Mouse (Mus musculus) limb, embryonic 13.5 days (tissue): ENCODE data around the gene Zyx. TPM values are rescaled to one million over a fixed set of nuclear protein-coding genes. Genes with fewer than 3 reads are reported as not detected.

Experiments
- ATAC-seq: fragments of 200-750 bp; cut with Nextera tagmentation; 2 replicates; pipeline ENCODE4 v1.8.0; 2017; ENCODE audit warnings: low read depth, moderate number of reproducible peaks, moderate TSS enrichment; ENCODE audit not compliant: low FRiP score
- H3K27ac ChIP-seq: fragments of 300-500 bp; sonication (generic); 2 replicates; pipeline ENCODE4 v1.5.1; 2015; ENCODE audit warnings: inconsistent platforms, mild to moderate bottlenecking, moderate library complexity
- H3K27me3 ChIP-seq: fragments of 300-500 bp; sonication (generic); 2 replicates; pipeline ENCODE4 v1.6.1; 2015; ENCODE audit warnings: mild to moderate bottlenecking, inconsistent platforms
- H3K36me3 ChIP-seq: fragments of 300-500 bp; sonication (generic); 2 replicates; pipeline ENCODE4 v1.6.1; 2015; ENCODE audit warnings: inconsistent platforms, mild to moderate bottlenecking, moderate library complexity
- H3K4me1 ChIP-seq: fragments of 300-500 bp; sonication (generic); 2 replicates; pipeline ENCODE4 v1.6.1; 2015; ENCODE audit warnings: inconsistent platforms
- H3K4me2 ChIP-seq: fragments of 300-500 bp; sonication (generic); replicated peaks from 2 replicates; pipeline ENCODE4 v1.6.1; 2015; ENCODE audit warnings: inconsistent platforms, mild to moderate bottlenecking, moderate library complexity
- H3K4me3 ChIP-seq: fragments of 300-500 bp; sonication (generic); 2 replicates; pipeline ENCODE4 v1.5.1; 2015; ENCODE audit warnings: moderate library complexity, mild to moderate bottlenecking, inconsistent platforms
- H3K9ac ChIP-seq: fragments of 300-500 bp; sonication (generic); 2 replicates; pipeline ENCODE4 v1.6.1; 2015; ENCODE audit warnings: mild to moderate bottlenecking, inconsistent platforms
- H3K9me3 ChIP-seq: fragments of 300-500 bp; sonication (generic); 2 replicates; pipeline ENCODE4 v1.6.1; 2016; ENCODE audit warnings: inconsistent platforms
- WGBS: fragments of 180-500 bp; shearing (Covaris S2); methylation state at CpG from one replicate; pipeline ENCODE4 v1.1.7; 2015; 5-methylcytosine and 5-hydroxymethylcytosine counted together
- polyA plus RNA-seq: library from polyadenylated mRNA; unstranded; fragments of >200 nt; fragmentation: Nextera tagmentation; extraction: Ambion mirVana; gene quantifications from 2 replicates; pipeline ENCODE4 v1.2.1, GENCODE M21; 2015

The Zyx gene
- polyA plus RNA-seq, 1 experiment from 2014 or later, result 123 TPM

- H3K27ac ChIP-seq, result peak within 1 kb of the TSS; percentile 48; the same call in 1 of the 2 replicates
- H3K27me3 ChIP-seq, result no peaks in the 10 kb centered on the region
- under 1% methylated on average over 32 of the region's 36 CpGs for WGBS
- peak; percentile 57 for ATAC-seq
- peak within 1 kb of the TSS; percentile 94 for H3K4me2 ChIP-seq
- peaks cover 21% of the 10 kb centered on the region for H3K4me1 ChIP-seq
- H3K9me3 ChIP-seq, result no peaks in the 10 kb centered on the region
- peak within 1 kb of the TSS; percentile 62 for H3K4me3 ChIP-seq
- no peaks in the 10 kb centered on the region for H3K36me3 ChIP-seq
- peak within 1 kb of the TSS; percentile 72 for H3K9ac ChIP-seq
Observed at GRCm38 (mm10) chr6:42372816-42373547, 23.6 kb downstream of the Zyx start, which contains the start of gene Epha1. Epha1 (minus strand) TSS chr6:42373268.

- no peaks in the 10 kb centered on the region for H3K9me3 ChIP-seq
- peak overlapping the region; percentile 62 for H3K4me3 ChIP-seq
- H3K27me3 ChIP-seq, result no peaks in the 10 kb centered on the region
- 0 out of 2 replicates have a peak, but pooled peaks have one; percentile 2 for ATAC-seq
- peak overlapping the region; percentile 72 for H3K9ac ChIP-seq
- H3K36me3 ChIP-seq, result no peaks in the 10 kb centered on the region
- peaks cover 21% of the 10 kb centered on the region for H3K4me1 ChIP-seq
- H3K27ac ChIP-seq, result no peak overlapping the region
- H3K4me2 ChIP-seq, result peak overlapping the region; percentile 94
- WGBS, result 37% methylated on average over 7 of the region's 7 CpGs
Observed at GRCm38 (mm10) chr6:42373669-42374430, 24.4 kb downstream of the Zyx start.

GRCm38 (mm10) chr6:42374701-42375100, 25.3 kb downstream of the Zyx start:
- Histone ChIP-seq H3K4me2 (no peak overlapping the region), H3K27me3 (no peaks in the 10 kb centered on the region), H3K4me1 (peaks cover 21% of the 10 kb centered on the region), H3K9me3 (no peaks in the 10 kb centered on the region), H3K36me3 (no peaks in the 10 kb centered on the region), H3K9ac (no peak overlapping the region), H3K4me3 (no peak overlapping the region), H3K27ac (no peak overlapping the region)
- 60% methylated on average over 4 of the region's 4 CpGs for WGBS
- no peak for ATAC-seq

- H3K9ac ChIP-seq, result no peak overlapping the region
- WGBS, result 78% methylated on average over 2 of the region's 2 CpGs
- no peaks in the 10 kb centered on the region for H3K9me3 ChIP-seq
Observed at GRCm38 (mm10) chr6:42375131-42375530, 25.7 kb downstream of the Zyx start.

GRCm38 (mm10) chr6:42376016-42376415, 26.6 kb downstream of the Zyx start:
- H3K27ac ChIP-seq, result no peak overlapping the region
- ATAC-seq, result no peak
- WGBS, result 34% methylated on average over 4 of the region's 4 CpGs
- no peak overlapping the region for H3K4me3 ChIP-seq
- H3K4me1 ChIP-seq, result peaks cover 25% of the 10 kb centered on the region
- H3K9me3 ChIP-seq, result no peaks in the 10 kb centered on the region
- no peak overlapping the region for H3K4me2 ChIP-seq
- no peak overlapping the region for H3K9ac ChIP-seq
- no peaks in the 10 kb centered on the region for H3K27me3 ChIP-seq
- no peaks in the 10 kb centered on the region for H3K36me3 ChIP-seq

More at GRCm38 (mm10) chr6:42375131-42375530, 25.7 kb downstream of the Zyx start:
- no peak overlapping the region for H3K4me2 ChIP-seq
- no peak overlapping the region for H3K27ac ChIP-seq
- H3K4me1 ChIP-seq, result peaks cover 21% of the 10 kb centered on the region
- no peaks in the 10 kb centered on the region for H3K36me3 ChIP-seq
- no peaks in the 10 kb centered on the region for H3K27me3 ChIP-seq
- H3K4me3 ChIP-seq, result no peak overlapping the region
- no peak for ATAC-seq

GRCm38 (mm10) chr6:42376504-42377019, 27.1 kb downstream of the Zyx start:
- H3K4me1 ChIP-seq, result peaks cover 30% of the 10 kb centered on the region
- no peak overlapping the region for H3K4me3 ChIP-seq
- H3K9ac ChIP-seq, result no peak overlapping the region
- 62% methylated on average over 6 of the region's 6 CpGs for WGBS
- H3K4me2 ChIP-seq, result no peak overlapping the region
- no peak overlapping the region for H3K27ac ChIP-seq
- no peak for ATAC-seq
- H3K36me3 ChIP-seq, result no peaks in the 10 kb centered on the region
- H3K9me3 ChIP-seq, result no peaks in the 10 kb centered on the region
- no peaks in the 10 kb centered on the region for H3K27me3 ChIP-seq

- Histone ChIP-seq H3K36me3 (no peaks in the 10 kb centered on the region), H3K9me3 (no peaks in the 10 kb centered on the region), H3K4me3 (no peak overlapping the region), H3K27me3 (no peaks in the 10 kb centered on the region), H3K27ac (no peak overlapping the region), H3K4me1 (peaks cover 30% of the 10 kb centered on the region), H3K9ac (no peak overlapping the region), H3K4me2 (no peak overlapping the region)
- no peak for ATAC-seq
- 80% methylated on average over 5 of the region's 5 CpGs for WGBS
Observed at GRCm38 (mm10) chr6:42377280-42377679, 27.9 kb downstream of the Zyx start.

- Histone ChIP-seq H3K4me3 (no peak overlapping the region), H3K4me2 (no peak overlapping the region), H3K36me3 (no peaks in the 10 kb centered on the region), H3K27ac (no peak overlapping the region), H3K27me3 (no peaks in the 10 kb centered on the region), H3K9ac (no peak overlapping the region), H3K4me1 (peaks cover 14% of the 10 kb centered on the region), H3K9me3 (no peaks in the 10 kb centered on the region)
- no peak for ATAC-seq
- WGBS, result 35% methylated on average over 3 of the region's 3 CpGs
Observed at GRCm38 (mm10) chr6:42379551-42379950, 30.1 kb downstream of the Zyx start.

GRCm38 (mm10) chr6:42380416-42381144, 31.1 kb downstream of the Zyx start:
- no peaks in the 10 kb centered on the region for H3K9me3 ChIP-seq
- H3K4me3 ChIP-seq, result no peak overlapping the region
- H3K4me2 ChIP-seq, result peak overlapping the region; percentile 26; the same call in 1 of the 2 replicates
- peak overlapping the region; percentile 31; the same call in 1 of the 2 replicates for H3K9ac ChIP-seq
- H3K4me1 ChIP-seq, result peaks cover 14% of the 10 kb centered on the region
- H3K36me3 ChIP-seq, result no peaks in the 10 kb centered on the region
- 7% methylated on average over 8 of the region's 8 CpGs for WGBS
- H3K27ac ChIP-seq, result no peak overlapping the region
- ATAC-seq, result no peak
- no peaks in the 10 kb centered on the region for H3K27me3 ChIP-seq

- H3K27ac ChIP-seq, result no peak overlapping the region
- no peak overlapping the region for H3K4me2 ChIP-seq
- H3K9ac ChIP-seq, result no peak overlapping the region
- H3K4me1 ChIP-seq, result peaks cover 14% of the 10 kb centered on the region
- 34% methylated on average over 2 of the region's 2 CpGs for WGBS
- H3K36me3 ChIP-seq, result no peaks in the 10 kb centered on the region
- H3K9me3 ChIP-seq, result no peaks in the 10 kb centered on the region
- H3K4me3 ChIP-seq, result no peak overlapping the region
- ATAC-seq, result peak; percentile 30; the same call in 1 of the 2 replicates
- no peaks in the 10 kb centered on the region for H3K27me3 ChIP-seq
Observed at GRCm38 (mm10) chr6:42381221-42381620, 31.8 kb downstream of the Zyx start.

- Histone ChIP-seq H3K27ac (peak overlapping the region; percentile 49; the same call in 1 of the 2 replicates), H3K36me3 (no peaks in the 10 kb centered on the region)
- ATAC-seq, result no peak
Observed at GRCm38 (mm10) chr6:42381916-42382381, 32.5 kb downstream of the Zyx start.

More at GRCm38 (mm10) chr6:42381916-42382381, 32.5 kb downstream of the Zyx start:
- H3K4me2 ChIP-seq, result no peak overlapping the region
- H3K27me3 ChIP-seq, result no peaks in the 10 kb centered on the region
- no peaks in the 10 kb centered on the region for H3K9me3 ChIP-seq
- H3K4me1 ChIP-seq, result peaks cover 14% of the 10 kb centered on the region
- WGBS, result 68% methylated on average over 9 of the region's 9 CpGs
- no peak overlapping the region for H3K9ac ChIP-seq
- H3K4me3 ChIP-seq, result no peak overlapping the region
